Mouse (Mus musculus) stomach, postnatal 0 days (tissue): ENCODE data around the gene Metrn. TPM values are rescaled to one million over a fixed set of nuclear protein-coding genes. Genes with fewer than 3 reads are reported as not detected.

Source experiments
- ATAC-seq: fragments of 200-750 bp; cut with Nextera tagmentation; 2 replicates; pipeline ENCODE4 v1.8.0; 2017; ENCODE audit not compliant: low FRiP score, low TSS enrichment
- DNase-seq: peaks from one replicate; pipeline ENCODE4 v3.0.0-alpha.2; 2016; ENCODE audit warnings: low spot score
- H3K27ac ChIP-seq: fragments of 300-500 bp; sonication (generic); replicated peaks from 2 replicates; pipeline ENCODE4 v1.5.1; 2014; ENCODE audit warnings: mild to moderate bottlenecking, control low read depth
- H3K27me3 ChIP-seq: fragments of 300-500 bp; sonication (generic); 2 replicates; pipeline ENCODE4 v1.6.1; 2014; ENCODE audit warnings: low read length; ENCODE audit not compliant: control insufficient read depth, insufficient read depth
- H3K36me3 ChIP-seq: fragments of 300-500 bp; sonication (generic); 2 replicates; pipeline ENCODE4 v1.6.1; 2014; ENCODE audit warnings: low read length, mixed read lengths; ENCODE audit not compliant: control insufficient read depth, insufficient read depth
- H3K4me1 ChIP-seq: fragments of 300-500 bp; sonication (generic); replicated peaks from 2 replicates; pipeline ENCODE4 v1.6.1; 2014; ENCODE audit warnings: antibody characterized with exemption; ENCODE audit not compliant: control insufficient read depth, insufficient read depth
- H3K4me2 ChIP-seq: fragments of 300-500 bp; sonication (generic); replicated peaks from 2 replicates; pipeline ENCODE4 v1.6.1; 2014; ENCODE audit warnings: low read depth, mild to moderate bottlenecking, control low read depth, moderate library complexity
- H3K4me3 ChIP-seq: fragments of 300-500 bp; sonication (generic); 2 replicates; pipeline ENCODE4 v1.5.1; 2014; ENCODE audit warnings: low read depth, low read length, control low read depth
- H3K9ac ChIP-seq: fragments of 300-500 bp; sonication (generic); 2 replicates; pipeline ENCODE4 v1.6.1; 2014; ENCODE audit warnings: mild to moderate bottlenecking, low read length, control low read depth, mixed read lengths
- H3K9me3 ChIP-seq: fragments of 300-500 bp; sonication (generic); 2 replicates; pipeline ENCODE4 v1.6.1; 2016; ENCODE audit warnings: low read length; ENCODE audit not compliant: control insufficient read depth
- CTCF ChIP-seq: IDR thresholded peaks from 2 replicates; pipeline ENCODE4 v1.5.1; 2016; ENCODE audit warnings: antibody characterized with exemption, low read depth, mild to moderate bottlenecking, moderate library complexity
- EP300 ChIP-seq: optimal IDR thresholded peaks from 2 replicates; pipeline ENCODE3; 2016; ENCODE audit warnings: antibody characterized with exemption
- WGBS: fragments of 180-500 bp; shearing (Covaris S2); extraction: QIAGEN DNeasy Blood & Tissue Kit; methylation state at CpG from one replicate; pipeline ENCODE4 v1.1.7; 2014; 5-methylcytosine and 5-hydroxymethylcytosine counted together
- polyA plus RNA-seq: library from polyadenylated mRNA; unstranded; fragments of >200 nt; fragmentation: Nextera tagmentation; extraction: Ambion mirVana; gene quantifications from 2 replicates; pipeline ENCODE4 v1.2.1, GENCODE M21; 2015

The Metrn gene
- polyA plus RNA-seq, 1 experiment from 2014 or later: 19.0 TPM

DNA sequence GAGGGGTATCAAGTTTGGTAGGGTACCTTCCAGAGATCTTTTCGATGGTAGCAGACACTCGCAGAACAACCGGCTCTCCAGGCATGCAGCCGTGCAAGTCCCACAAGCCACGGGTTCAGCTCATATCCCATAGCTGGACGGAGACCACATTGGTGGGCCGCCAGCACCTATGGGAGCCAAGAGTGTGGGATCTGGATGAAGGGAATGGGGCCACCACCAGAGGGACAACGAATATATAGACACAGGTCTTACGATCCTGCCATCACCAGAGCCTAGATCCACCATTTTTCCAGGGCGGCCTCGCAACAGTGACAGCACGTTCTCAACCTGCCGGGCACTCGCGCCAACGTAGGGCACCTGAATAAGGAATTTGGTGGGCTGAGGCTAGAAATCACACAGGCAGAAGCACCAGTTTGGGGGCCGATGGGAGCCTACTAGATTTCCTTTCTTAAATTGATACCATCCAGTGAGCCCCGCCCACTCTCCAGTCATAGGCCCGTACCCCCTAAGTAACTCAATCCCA lies 5.6 kb downstream of the Metrn start:
- H3K9ac ChIP-seq: peak overlapping the region; percentile 76
- H3K27ac ChIP-seq: peak overlapping the region; percentile 93
- peaks cover 9% of the 10 kb centered on the region; the same call in 1 of the 2 replicates for H3K36me3 ChIP-seq
- ATAC-seq (no peak), DNase-seq (no peak)
- peak overlapping the region; percentile 87 for H3K4me2 ChIP-seq
- H3K9me3 ChIP-seq: no peaks in the 10 kb centered on the region
- H3K4me1 ChIP-seq: peaks cover 3% of the 10 kb centered on the region; the same call in 1 of the 2 replicates
- TF ChIP-seq CTCF (no peak), EP300 (no peak)
- 20% methylated on average over 19 of the region's 19 CpGs for WGBS
- H3K4me3 ChIP-seq: peak overlapping the region; percentile 79
- no peaks in the 10 kb centered on the region for H3K27me3 ChIP-seq

DNA sequence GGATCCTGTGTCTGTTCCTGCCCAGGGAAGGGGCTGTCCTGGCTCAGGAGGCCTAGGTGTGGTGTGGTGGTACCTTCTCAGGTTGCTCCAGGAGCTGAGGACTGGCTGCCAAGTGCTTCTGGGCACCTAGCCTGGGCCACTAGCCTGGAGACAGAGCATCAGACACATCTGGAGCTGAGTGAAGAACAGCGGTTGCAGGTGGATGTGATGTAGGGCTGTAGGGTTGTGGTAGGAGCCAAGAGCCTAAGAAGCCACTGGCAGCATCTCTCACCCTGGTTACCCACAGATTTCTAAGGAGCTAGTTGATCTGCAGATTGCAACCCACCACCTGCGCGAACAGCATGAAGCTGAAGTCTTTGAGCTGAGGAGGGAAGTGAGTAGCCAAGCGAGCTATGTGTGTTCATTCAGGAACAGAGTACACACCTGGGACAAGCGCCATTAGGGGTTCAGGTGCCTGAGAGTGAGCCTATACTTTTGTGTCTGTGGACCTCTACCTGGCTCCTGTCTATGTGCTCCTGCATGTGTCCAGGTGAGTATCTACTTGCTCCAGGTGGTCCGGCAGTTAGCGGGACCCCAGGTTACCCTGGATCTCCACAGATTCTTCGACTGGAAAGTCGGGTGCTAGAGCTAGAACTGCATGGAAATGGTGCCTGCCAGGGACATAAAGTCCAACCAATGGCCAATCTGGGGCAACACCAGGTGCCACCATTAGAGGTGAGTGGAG lies 10.0 kb downstream of the Metrn start:
- WGBS: 91% methylated on average over 9 of the region's 9 CpGs
- H3K36me3 ChIP-seq: peaks cover 14% of the 10 kb centered on the region; the same call in 1 of the 2 replicates

DNA sequence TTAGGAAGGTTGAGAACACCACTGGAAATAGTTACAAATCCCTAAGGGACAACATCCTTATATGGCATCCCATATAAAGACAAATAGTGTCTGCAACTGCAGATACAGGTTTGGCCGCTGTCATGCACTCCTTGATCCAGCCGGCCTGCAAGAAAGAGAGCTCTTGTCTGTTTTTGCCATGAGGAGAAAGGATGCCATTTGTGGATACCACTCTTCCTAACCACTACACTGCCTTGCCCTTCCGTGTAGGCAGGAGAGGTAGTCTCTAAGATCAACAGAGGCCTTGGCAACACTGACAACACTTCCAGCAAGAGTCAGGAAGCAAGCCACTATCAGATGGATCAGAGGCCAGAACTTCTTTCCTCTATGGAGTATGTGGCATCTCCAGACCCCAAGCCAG lies 10.7 kb downstream of the Metrn start, which contains the start of gene Ccdc78:
TSS of gene Ccdc78 (plus strand) at position 301 of the 400 bp plus-strand sequence.
- Histone ChIP-seq H3K4me2 (peak within 1 kb of the TSS; percentile 77), H3K36me3 (peaks cover 14% of the 10 kb centered on the region; the same call in 1 of the 2 replicates), H3K9me3 (no peaks in the 10 kb centered on the region), H3K27me3 (no peaks in the 10 kb centered on the region), H3K27ac (peak within 1 kb of the TSS; percentile 45), H3K4me1 (peaks cover 5% of the 10 kb centered on the region), H3K9ac (peak within 1 kb of the TSS; percentile 61; the same call in 1 of the 2 replicates), H3K4me3 (peak within 1 kb of the TSS; percentile 69)
- DNase-seq: no peak
- WGBS: 74% methylated on average over 3 of the region's 3 CpGs
- TF ChIP-seq EP300 (no peak), CTCF (no peak)
- no peak for ATAC-seq

More for the DNA sequence above, 10.0 kb downstream of the Metrn start:
- H3K9me3 ChIP-seq: no peaks in the 10 kb centered on the region
- H3K4me2 ChIP-seq: no peak overlapping the region
- no peak overlapping the region for H3K9ac ChIP-seq
- no peak for DNase-seq
- H3K27me3 ChIP-seq: no peaks in the 10 kb centered on the region
- H3K27ac ChIP-seq: no peak overlapping the region
- TF ChIP-seq CTCF (no peak), EP300 (no peak)
- peaks cover 8% of the 10 kb centered on the region for H3K4me1 ChIP-seq
- no peak overlapping the region for H3K4me3 ChIP-seq
- ATAC-seq: no peak

DNA sequence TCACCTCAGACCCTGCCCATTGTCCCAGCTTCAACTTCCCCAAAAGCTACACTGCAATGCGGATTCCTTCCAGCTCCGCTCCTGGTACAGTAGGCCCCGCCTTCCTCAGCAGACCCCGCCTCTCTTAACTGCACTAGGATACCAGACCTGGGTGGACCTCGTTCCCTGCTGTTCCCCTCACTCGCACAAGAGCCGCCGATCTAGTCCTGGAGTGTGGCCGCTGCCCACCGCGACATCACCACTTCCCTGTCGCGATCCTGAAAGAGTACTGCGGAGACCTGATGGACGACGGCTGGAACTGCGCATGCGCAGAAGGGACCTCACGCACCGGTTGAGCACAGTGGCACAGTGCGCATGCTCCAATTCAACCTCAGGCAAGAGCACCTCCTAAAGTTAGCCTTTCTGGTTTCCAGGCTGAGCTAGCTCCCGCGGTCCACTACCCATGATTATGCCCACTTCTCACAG lies 11.6 kb downstream of the Metrn start, which contains the start of gene Haghl:
TSS of gene Haghl (minus strand) at position 393 of the 465 bp plus-strand sequence.
- TF ChIP-seq CTCF (peak; percentile 29), EP300 (no peak)
- peak within 1 kb of the TSS; percentile 45 for H3K27ac ChIP-seq
- no peaks in the 10 kb centered on the region for H3K9me3 ChIP-seq
- under 1% methylated on average over 23 of the region's 23 CpGs for WGBS
- peaks cover 10% of the 10 kb centered on the region; the same call in 1 of the 2 replicates for H3K36me3 ChIP-seq
- H3K4me1 ChIP-seq: peaks cover 5% of the 10 kb centered on the region
- no peaks in the 10 kb centered on the region for H3K27me3 ChIP-seq
- peak within 1 kb of the TSS; percentile 77 for H3K4me2 ChIP-seq
- H3K4me3 ChIP-seq: peak within 1 kb of the TSS; percentile 69
- peak within 1 kb of the TSS; percentile 61 for H3K9ac ChIP-seq
- ATAC-seq: peak; percentile 82
- DNase-seq: peak; percentile 95

DNA sequence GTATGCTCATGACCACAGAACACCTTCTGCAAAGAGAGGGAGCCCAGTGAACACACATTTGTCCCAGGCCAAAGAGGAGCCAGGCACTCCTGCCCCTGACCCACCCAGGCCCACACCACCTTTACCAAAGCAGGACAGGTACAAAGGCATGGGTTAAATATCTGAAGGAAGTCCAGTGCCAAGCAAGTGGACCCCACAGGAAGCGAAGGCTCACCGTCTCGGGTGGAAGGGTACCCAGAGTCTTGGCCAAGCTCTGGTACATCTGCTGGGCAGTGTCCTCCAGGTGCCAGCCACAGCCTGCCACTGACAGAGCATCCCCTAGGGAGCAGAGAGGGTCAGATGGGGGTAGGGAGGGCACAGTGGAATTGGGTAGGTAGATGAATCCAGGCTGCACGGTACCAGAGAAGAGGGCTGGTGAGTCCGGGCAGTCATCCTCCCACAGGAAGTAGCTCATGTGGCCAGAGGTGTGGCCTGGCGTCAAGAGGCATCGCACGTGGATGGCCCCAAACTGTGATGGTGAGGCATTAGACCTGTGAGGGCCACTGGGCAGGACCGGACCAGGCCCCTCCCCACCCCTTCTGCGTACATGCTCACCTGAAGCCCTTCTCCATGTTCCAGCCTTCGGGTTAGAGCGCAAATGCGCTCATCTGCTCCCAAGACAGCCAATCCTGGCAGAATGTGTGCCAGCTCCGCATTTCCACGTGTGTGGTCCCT lies 12.9 kb downstream of the Metrn start:
- DNase-seq: no peak
- H3K9ac ChIP-seq: no peak overlapping the region
- no peaks in the 10 kb centered on the region for H3K9me3 ChIP-seq
- H3K4me2 ChIP-seq: 0 out of 2 replicates have a peak overlapping the region, but pooled peaks have one; percentile 77
- no peak for ATAC-seq
- peaks cover 5% of the 10 kb centered on the region; the same call in 1 of the 2 replicates for H3K36me3 ChIP-seq
- no peak overlapping the region for H3K27ac ChIP-seq
- no peak overlapping the region for H3K4me3 ChIP-seq
- 74% methylated on average over 15 of the region's 15 CpGs for WGBS
- H3K27me3 ChIP-seq: no peaks in the 10 kb centered on the region
- peaks cover 5% of the 10 kb centered on the region for H3K4me1 ChIP-seq
- no peak for TF ChIP-seq CTCF
- no peak for TF ChIP-seq EP300
